Mouse (Mus musculus): ENCODE data around the gene Gm17490. TPM values are rescaled to one million over a fixed set of nuclear protein-coding genes. Genes with fewer than 3 reads are reported as not detected.

The Gm17490 gene
- polyA plus RNA-seq, 1 experiment from 2014 or later, result not detected

DNA sequence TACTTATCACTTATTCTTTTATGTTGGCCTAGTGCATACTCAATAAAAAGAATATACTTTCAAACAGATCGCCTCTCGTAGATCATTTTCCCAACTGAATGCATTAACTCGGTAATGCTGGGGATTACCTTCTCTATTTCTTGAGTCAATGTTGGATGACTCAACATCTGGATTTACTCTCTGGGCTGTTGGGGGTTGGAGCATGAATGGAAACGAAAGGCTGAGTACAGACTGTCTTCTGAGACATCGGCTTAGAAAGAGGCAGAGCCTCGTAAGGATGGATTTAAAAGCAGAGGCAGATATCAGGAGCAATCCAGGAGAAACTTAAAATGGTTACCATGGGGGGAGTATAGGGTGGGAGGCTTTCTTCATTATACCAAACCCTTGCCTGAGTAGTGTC is 47.9 kb downstream of the Gm17490 start:
- Histone ChIP-seq H3K9ac (ENCODE audit: low read length) (no peak overlapping the region), H3K4me2 (ENCODE audit: low read length) (no peak overlapping the region), H3K36me3 (ENCODE audit: control insufficient read depth, insufficient read depth, low read length) (0 out of 2 replicates have a peak, but pooled peaks cover 6% of the 10 kb centered on the region), H3K27ac (replicated peaks in 1 of 2; ENCODE audit: control insufficient read depth in 1 of 2, insufficient read depth in 1 of 2, low read depth in 2 of 2, low read length in 2 of 2) (no peak overlapping the region), H3K4me3 (ENCODE audit: control insufficient read depth in 1 of 2, insufficient read depth in 1 of 2, low read depth in 1 of 2, low read length in 2 of 2) (no peak overlapping the region), H3K27me3 (ENCODE audit: control insufficient read depth, insufficient read depth, low read length) (no peaks in the 10 kb centered on the region), H3K4me1 (ENCODE audit: control insufficient read depth in 2 of 2, insufficient read depth in 2 of 2, low read length in 2 of 2) (no peaks in the 10 kb centered on the region), H3K9me3 (ENCODE audit: control insufficient read depth, low read length) (no peaks in the 10 kb centered on the region)
- ATAC-seq (ENCODE audit: insufficient number of reproducible peaks, insufficient read depth, low FRiP score, low read depth), result no peak
- 87% methylated on average over 6 of the region's 6 CpGs for WGBS

Other genes starting within 250 kb of the Gm17490 start
- gene Pfkfb3, start 72.2 kb downstream of the Gm17490 start, polyA plus RNA-seq (2014; fragmentation: Nextera tagmentation; extraction: Ambion mirVana), result 9.2 and 11.6 TPM in 2 replicates
- 78.7 and 89.0 TPM in 2 replicates for gene Rbm17, start 22.1 kb downstream of the Gm17490 start, polyA plus RNA-seq (2014; fragmentation: Nextera tagmentation; extraction: Ambion mirVana)
- gene Il2ra, start 16.5 kb upstream of the Gm17490 start, polyA plus RNA-seq (2014; fragmentation: Nextera tagmentation; extraction: Ambion mirVana), result not detected in 2 replicates
- gene Il15ra, start 79.0 kb upstream of the Gm17490 start, polyA plus RNA-seq (2014; fragmentation: Nextera tagmentation; extraction: Ambion mirVana), result 11.4 and 12.2 TPM in 2 replicates
- gene Fbh1, start 151.3 kb upstream of the Gm17490 start, polyA plus RNA-seq (2014; fragmentation: Nextera tagmentation; extraction: Ambion mirVana), result 114 and 119 TPM in 2 replicates
- 18.7 and 20.1 TPM in 2 replicates for gene Ankrd16, start 151.6 kb upstream of the Gm17490 start, polyA plus RNA-seq (2014; fragmentation: Nextera tagmentation; extraction: Ambion mirVana)

Measured in heart, embryonic 14.5 days (tissue).